Mouse (Mus musculus) myocyte (in vitro differentiated cells): ENCODE measurements around the gene Btbd11.

ENCODE experiments used
- E2F4 ChIP-seq: IDR thresholded peaks from one replicate; pipeline ENCODE4 v1.6.1; 2011; ENCODE audit warnings: mild to moderate bottlenecking, control low read depth, moderate library complexity; ENCODE audit not compliant: insufficient read depth
- MAX ChIP-seq: IDR thresholded peaks from one replicate; pipeline ENCODE4 v1.6.1; 2011; ENCODE audit warnings: low read depth, mild to moderate bottlenecking, control low read depth
- MYOD1 ChIP-seq, 3 experiments: IDR thresholded peaks; one replicate each; pipeline ENCODE4 v1.6.1; 2011; ENCODE audit warnings: control low read depth in 2 of 3, low read depth in 2 of 3, mild to moderate bottlenecking in 2 of 3, moderate library complexity in 1 of 3; ENCODE audit not compliant: insufficient read length in 2 of 3, control insufficient read depth in 1 of 3
- MYOG ChIP-seq, 3 experiments: IDR thresholded peaks; one replicate each; pipeline ENCODE4 v1.6.1; 2011; ENCODE audit warnings: control low read depth in 2 of 3, low read depth in 2 of 3, mild to moderate bottlenecking in 2 of 3; ENCODE audit not compliant: insufficient read length in 2 of 3, control insufficient read depth in 1 of 3, insufficient read depth in 1 of 3
- POLR2A ChIP-seq: IDR thresholded peaks from one replicate; pipeline ENCODE4 v1.6.1; 2011; ENCODE audit warnings: low read depth, mild to moderate bottlenecking, control low read depth, moderate library complexity; ENCODE audit not compliant: insufficient read length
- POLR2AphosphoS2 ChIP-seq: IDR thresholded peaks from one replicate; pipeline ENCODE4 v1.6.1; 2011; ENCODE audit warnings: low read depth, control low read depth; ENCODE audit not compliant: insufficient read length
- REST ChIP-seq: IDR thresholded peaks from one replicate; pipeline ENCODE4 v1.6.1; 2011; ENCODE audit warnings: mild to moderate bottlenecking, control low read depth, moderate library complexity; ENCODE audit not compliant: insufficient read depth, insufficient read length
- SRF ChIP-seq: IDR thresholded peaks from one replicate; pipeline ENCODE4 v1.6.1; 2011; ENCODE audit warnings: low read depth; ENCODE audit not compliant: control insufficient read depth, insufficient read length
- TCF12 ChIP-seq: IDR thresholded peaks from one replicate; pipeline ENCODE4 v1.6.1; 2011; ENCODE audit warnings: mild to moderate bottlenecking, control low read depth; ENCODE audit not compliant: poor library complexity, insufficient read depth, severe bottlenecking
- USF1 ChIP-seq: IDR thresholded peaks from one replicate; pipeline ENCODE4 v1.6.1; 2011; ENCODE audit warnings: low read depth, mild to moderate bottlenecking, control low read depth, moderate library complexity

DNA sequence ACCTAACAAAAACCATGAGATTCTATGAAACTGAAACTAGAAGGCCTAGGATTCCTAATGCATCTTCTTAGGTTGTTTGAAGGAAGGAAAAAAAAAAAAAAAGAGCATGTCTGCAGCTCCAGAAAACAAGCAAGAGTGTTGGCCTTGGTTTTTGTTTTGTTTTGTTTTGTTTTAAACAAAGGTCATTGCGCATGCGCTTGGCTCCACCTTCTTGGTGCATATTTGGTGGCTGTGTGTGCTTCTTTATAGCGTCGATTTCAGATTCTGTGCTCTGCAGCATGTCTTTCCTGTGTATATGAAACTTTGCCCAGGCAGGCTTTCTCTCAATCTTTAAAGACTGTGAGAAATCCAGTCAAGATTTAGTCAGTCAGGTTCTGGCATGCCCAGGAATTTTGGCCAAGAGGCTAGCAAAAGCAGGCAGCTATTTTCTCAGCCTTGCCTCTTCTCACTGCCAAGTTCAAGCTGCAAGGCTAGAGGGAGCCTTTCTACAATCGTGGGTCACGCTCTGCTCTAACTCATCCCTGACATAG lies 191.3 kb downstream of the Btbd11 start:
- TF ChIP-seq POLR2A (no peak), MYOD1 (IDR thresholded peaks at IDR 0.05; ENCODE audit: control insufficient read depth in 1 of 3, insufficient read length in 2 of 3, low read depth in 2 of 3) (no peak), POLR2AphosphoS2 (no peak), MAX (no peak), MYOG (IDR thresholded peaks at IDR 0.05; ENCODE audit: control insufficient read depth in 1 of 3, insufficient read depth in 1 of 3, insufficient read length in 2 of 3, low read depth in 2 of 3) (no peak), USF1 (no peak), SRF (no peak), TCF12 (no peak), E2F4 (no peak), REST (no peak)
